Mouse (Mus musculus) embryonic facial prominence, embryonic 14.5 days (tissue): ENCODE measurements around the gene Olfr1036. TPM values are rescaled to one million over a fixed set of nuclear protein-coding genes. Genes with fewer than 3 reads are reported as not detected.
"Not testable (repeated sequence)": the region's sequence is repeated elsewhere in the genome, so short reads cannot be mapped to it uniquely, and the experiment has no call there.

ENCODE experiments used
- ATAC-seq: fragments of 200-750 bp; cut with Nextera tagmentation; 2 replicates; pipeline ENCODE4 v1.8.0; 2017; ENCODE audit warnings: low read depth, moderate number of reproducible peaks, moderate TSS enrichment
- DNase-seq: peaks from one replicate; pipeline ENCODE4 v3.0.0-alpha.2; 2015; ENCODE audit warnings: low spot score
- H3K27ac ChIP-seq: fragments of 300-500 bp; sonication (generic); replicated peaks from 2 replicates; pipeline ENCODE4 v1.5.1; 2014; ENCODE audit warnings: low read depth, mild to moderate bottlenecking, low read length, moderate library complexity
- H3K27me3 ChIP-seq: fragments of 300-500 bp; sonication (generic); replicated peaks from 2 replicates; pipeline ENCODE4 v1.6.1; 2014; ENCODE audit warnings: low read length; ENCODE audit not compliant: control insufficient read depth, insufficient read depth
- H3K36me3 ChIP-seq: fragments of 300-500 bp; sonication (generic); 2 replicates; pipeline ENCODE4 v1.6.1; 2014; ENCODE audit warnings: low read length, mixed read lengths; ENCODE audit not compliant: control insufficient read depth, insufficient read depth
- H3K4me1 ChIP-seq: fragments of 300-500 bp; sonication (generic); 2 replicates; pipeline ENCODE4 v1.6.1; 2014; ENCODE audit warnings: antibody characterized with exemption, low read length; ENCODE audit not compliant: control insufficient read depth, insufficient read depth
- H3K4me2 ChIP-seq: fragments of 300-500 bp; sonication (generic); 2 replicates; pipeline ENCODE4 v1.6.1; 2014; ENCODE audit warnings: low read depth, mild to moderate bottlenecking, low read length, moderate library complexity, mixed read lengths
- H3K4me3 ChIP-seq: fragments of 300-500 bp; sonication (generic); 2 replicates; pipeline ENCODE4 v1.5.1; 2014; ENCODE audit warnings: low read depth, mild to moderate bottlenecking, low read length
- H3K9ac ChIP-seq: fragments of 300-500 bp; sonication (generic); 2 replicates; pipeline ENCODE4 v1.6.1; 2014; ENCODE audit warnings: low read depth, mild to moderate bottlenecking, low read length, moderate library complexity, mixed read lengths
- H3K9me3 ChIP-seq: fragments of 300-500 bp; sonication (generic); 2 replicates; pipeline ENCODE4 v1.6.1; 2016; ENCODE audit warnings: low read length; ENCODE audit not compliant: control insufficient read depth
- WGBS: fragments of 180-500 bp; shearing (Covaris S2); extraction: QIAGEN DNeasy Blood & Tissue Kit; methylation state at CpG from one replicate; pipeline ENCODE4 v1.1.7; 2014; 5-methylcytosine and 5-hydroxymethylcytosine counted together
- polyA plus RNA-seq: library from polyadenylated mRNA; unstranded; fragments of >200 nt; fragmentation: Nextera tagmentation; extraction: Ambion mirVana; gene quantifications from 2 replicates; pipeline ENCODE4 v1.2.1, GENCODE M21; 2014

Olfr1036 gene
- polyA plus RNA-seq: not detected in 2 replicates

DNA sequence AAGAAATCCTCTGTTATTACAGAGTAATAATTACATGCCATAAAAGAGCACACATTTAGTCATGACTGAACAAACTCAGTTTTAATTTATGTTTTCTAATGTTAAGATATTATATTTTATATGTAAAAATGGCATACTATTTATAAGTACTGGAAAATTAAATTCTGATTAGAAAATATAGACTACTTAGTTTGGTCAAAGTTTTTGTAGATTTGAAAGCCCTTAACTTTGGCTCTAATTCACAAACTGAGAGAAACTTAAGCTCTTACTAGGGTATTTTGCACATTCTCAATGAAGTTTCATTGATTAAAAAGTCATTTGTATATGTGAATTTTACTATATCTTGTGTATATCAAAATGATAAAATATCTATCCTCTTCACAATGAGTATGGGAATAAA, at the start of gene Olfr1036:
TSS of gene Olfr1036 (plus strand) at position 301 of the 400 bp plus-strand sequence.
- H3K9ac ChIP-seq, H3K4me1 ChIP-seq, H3K4me3 ChIP-seq: not testable (repeated sequence)

DNA sequence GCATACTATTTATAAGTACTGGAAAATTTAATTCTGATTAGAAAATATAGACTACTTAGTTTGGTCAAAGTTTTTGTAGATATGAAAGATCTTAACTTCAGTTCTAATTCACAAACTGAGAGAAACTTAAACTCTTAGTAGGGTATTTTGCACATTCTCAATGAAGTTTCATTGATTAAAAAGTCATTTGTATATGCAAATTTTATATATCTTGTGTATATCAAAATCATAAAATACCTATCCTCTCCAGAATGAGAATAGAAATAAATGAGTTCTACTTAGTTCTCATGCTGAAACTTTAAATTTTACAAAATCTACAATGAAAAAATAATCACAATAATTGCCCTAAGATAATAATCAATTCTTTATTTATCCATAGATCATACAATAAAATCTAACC, 28.2 kb upstream of the Olfr1036 start, which contains the start of gene Olfr1034:
TSS of gene Olfr1034 (plus strand) at position 301 of the 400 bp plus-strand sequence.
- H3K27ac ChIP-seq: no peak within 1 kb of the TSS
- H3K27me3 ChIP-seq: no peaks in the 10 kb centered on the region
- H3K4me3 ChIP-seq: no peak within 1 kb of the TSS
- no peak for ATAC-seq
- no peaks in the 10 kb centered on the region for H3K36me3 ChIP-seq
- H3K9ac ChIP-seq: no peak within 1 kb of the TSS
- H3K4me2 ChIP-seq: no peak within 1 kb of the TSS
- no peaks in the 10 kb centered on the region for H3K9me3 ChIP-seq
- DNase-seq: no peak
- H3K4me1 ChIP-seq: no peaks in the 10 kb centered on the region

More for the DNA sequence above, at the start of gene Olfr1036:
- DNase-seq, H3K27me3 ChIP-seq, H3K4me2 ChIP-seq, H3K36me3 ChIP-seq, H3K27ac ChIP-seq, H3K9me3 ChIP-seq, ATAC-seq: not testable (repeated sequence)

- not testable (repeated sequence) for ATAC-seq, H3K4me3 ChIP-seq, DNase-seq
Observed at GRCm38 (mm10) chr2:86050777-86051176, 23.0 kb upstream of the Olfr1036 start.

DNA sequence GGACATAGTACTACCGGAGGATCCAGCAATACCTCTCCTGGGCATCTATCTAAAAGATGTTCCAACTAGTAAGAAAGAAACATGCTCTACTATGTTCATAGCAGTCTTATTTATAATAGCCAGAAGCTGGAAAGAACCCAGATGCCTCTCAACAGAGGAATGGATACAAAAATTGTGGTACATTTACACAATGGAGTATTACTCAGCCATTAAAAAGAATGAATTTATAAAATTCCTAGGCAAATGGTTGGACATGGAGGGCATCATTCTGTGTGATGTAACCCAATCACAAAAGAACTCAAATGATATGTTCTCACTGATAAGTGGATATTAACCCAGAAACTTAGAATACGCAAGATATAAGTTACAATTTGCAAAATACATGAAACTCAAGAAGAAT, 10.0 kb upstream of the Olfr1036 start:
- H3K27ac ChIP-seq, H3K9me3 ChIP-seq, H3K36me3 ChIP-seq, H3K4me1 ChIP-seq, H3K9ac ChIP-seq, H3K27me3 ChIP-seq, H3K4me3 ChIP-seq, DNase-seq, H3K4me2 ChIP-seq, ATAC-seq: not testable (repeated sequence)
- WGBS: 98% methylated on average over 2 of the region's 2 CpGs

More at GRCm38 (mm10) chr2:86050777-86051176, 23.0 kb upstream of the Olfr1036 start:
- H3K4me1 ChIP-seq, H3K4me2 ChIP-seq, H3K9ac ChIP-seq, H3K27me3 ChIP-seq, H3K9me3 ChIP-seq, H3K27ac ChIP-seq, H3K36me3 ChIP-seq: not testable (repeated sequence)

GRCm38 (mm10) chr2:86070189-86070588, 3.6 kb upstream of the Olfr1036 start:
- no peak for DNase-seq
- no peaks in the 10 kb centered on the region for H3K4me1 ChIP-seq
- no peak overlapping the region for H3K27ac ChIP-seq
- H3K4me3 ChIP-seq: no peak overlapping the region
- no peak for ATAC-seq
- H3K36me3 ChIP-seq: no peaks in the 10 kb centered on the region
- H3K4me2 ChIP-seq: no peak overlapping the region
- WGBS: 93% methylated on average over 8 of the region's 8 CpGs
- H3K9ac ChIP-seq: no peak overlapping the region
- H3K27me3 ChIP-seq: no peaks in the 10 kb centered on the region
- H3K9me3 ChIP-seq: no peaks in the 10 kb centered on the region

DNA sequence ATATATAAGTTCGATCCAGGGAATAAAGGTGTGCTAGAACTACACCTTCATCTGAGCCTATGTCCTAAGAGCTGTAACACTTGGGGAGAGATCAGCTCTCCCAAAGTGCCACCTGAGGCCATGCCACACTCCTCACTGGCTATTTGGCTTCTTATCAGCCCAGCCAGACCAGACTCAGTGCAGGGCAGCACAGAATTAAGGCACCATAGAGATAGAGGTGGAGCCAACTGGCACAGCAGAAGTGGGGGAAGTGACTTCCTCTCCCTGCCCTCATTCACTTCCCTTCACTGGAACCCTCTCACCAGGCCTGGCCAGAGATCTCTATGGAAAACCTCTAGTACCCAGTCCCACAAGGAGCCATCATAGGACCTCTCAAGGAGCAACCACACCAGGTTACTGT, 6.7 kb downstream of the Olfr1036 start:
- not testable (repeated sequence) for ATAC-seq, H3K27ac ChIP-seq, DNase-seq, H3K4me2 ChIP-seq, H3K36me3 ChIP-seq, H3K4me3 ChIP-seq, H3K9ac ChIP-seq, H3K4me1 ChIP-seq, H3K27me3 ChIP-seq, H3K9me3 ChIP-seq
- WGBS: 100% methylated on average over 1 of the region's 1 CpGs

- no peak within 1 kb of the TSS for H3K4me2 ChIP-seq
- H3K36me3 ChIP-seq: no peaks in the 10 kb centered on the region
- no peak for DNase-seq
- H3K4me3 ChIP-seq: no peak within 1 kb of the TSS
- ATAC-seq: no peak
- H3K9ac ChIP-seq: no peak within 1 kb of the TSS
- H3K4me1 ChIP-seq: no peaks in the 10 kb centered on the region
- no peaks in the 10 kb centered on the region for H3K9me3 ChIP-seq
- H3K27ac ChIP-seq: no peak within 1 kb of the TSS
- no peaks in the 10 kb centered on the region for H3K27me3 ChIP-seq
- 90% methylated on average over 2 of the region's 2 CpGs for WGBS
Observed at GRCm38 (mm10) chr2:86087285-86087684, 13.5 kb downstream of the Olfr1036 start, which contains the start of gene Olfr1037. Gene Olfr1037 (minus strand): TSS chr2:86087385.

Other genes starting within 250 kb of the Olfr1036 start
- gene Olfr1019, start 228.5 kb upstream of the Olfr1036 start, polyA plus RNA-seq: not detected in 2 replicates
- gene Olfr1020, start 227.0 kb upstream of the Olfr1036 start, polyA plus RNA-seq: not detected in 2 replicates
- not detected in 2 replicates for gene Olfr1022, start 205.4 kb upstream of the Olfr1036 start, polyA plus RNA-seq
- gene Olfr1023, start 188.4 kb upstream of the Olfr1036 start, polyA plus RNA-seq: not detected in 2 replicates
- gene Olfr1024, start 168.9 kb upstream of the Olfr1036 start, polyA plus RNA-seq: not detected in 2 replicates
- gene Olfr1025-ps1, start 158.8 kb upstream of the Olfr1036 start, polyA plus RNA-seq: 0.14 and 0.50 TPM in 2 replicates
- gene Olfr1026, start 152.4 kb upstream of the Olfr1036 start, polyA plus RNA-seq: 0.13 TPM in 1 of 2 replicates, not detected in the other
- not detected in 2 replicates for gene Olfr1028, start 123.6 kb upstream of the Olfr1036 start, polyA plus RNA-seq
- gene Olfr1029, start 100.1 kb upstream of the Olfr1036 start, polyA plus RNA-seq: not detected in 2 replicates
- 0.07 TPM in 1 of 2 replicates, not detected in the other for gene Olfr1030, start 94.7 kb upstream of the Olfr1036 start, polyA plus RNA-seq
- 0.22 TPM in 1 of 2 replicates, not detected in the other for gene Olfr1031, start 83.7 kb upstream of the Olfr1036 start, polyA plus RNA-seq
- gene Olfr1032, start 68.5 kb upstream of the Olfr1036 start, polyA plus RNA-seq: not detected in 2 replicates
- gene Olfr1033, start 53.4 kb upstream of the Olfr1036 start, polyA plus RNA-seq: 1.6 and 2.2 TPM in 2 replicates
- gene Olfr1034, start 28.1 kb upstream of the Olfr1036 start, polyA plus RNA-seq: 0.04 TPM in 2 replicates
- not detected in 2 replicates for gene Olfr1037, start 13.4 kb downstream of the Olfr1036 start, polyA plus RNA-seq
- gene Olfr1039, start 61.9 kb downstream of the Olfr1036 start, polyA plus RNA-seq: not detected in 2 replicates
- gene Olfr1040, start 72.7 kb downstream of the Olfr1036 start, polyA plus RNA-seq: not detected in 2 replicates
- gene Olfr1042, start 87.8 kb downstream of the Olfr1036 start, polyA plus RNA-seq: not detected in 2 replicates
- gene Olfr1043, start 93.5 kb downstream of the Olfr1036 start, polyA plus RNA-seq: not detected in 2 replicates
- 0.09 TPM in 1 of 2 replicates, not detected in the other for gene Olfr1044, start 103.8 kb downstream of the Olfr1036 start, polyA plus RNA-seq
- not detected in 2 replicates for gene Olfr52, start 111.7 kb downstream of the Olfr1036 start, polyA plus RNA-seq
- not detected in 2 replicates for gene Olfr1045, start 129.0 kb downstream of the Olfr1036 start, polyA plus RNA-seq
- not detected in 2 replicates for gene Olfr1046, start 145.3 kb downstream of the Olfr1036 start, polyA plus RNA-seq
- not detected in 2 replicates for gene Olfr1047, start 157.4 kb downstream of the Olfr1036 start, polyA plus RNA-seq
- gene Olfr1048, start 166.3 kb downstream of the Olfr1036 start, polyA plus RNA-seq: 0.29 TPM in 1 of 2 replicates, not detected in the other
- gene Olfr1049, start 184.3 kb downstream of the Olfr1036 start, polyA plus RNA-seq: not detected in 2 replicates
- not detected in 2 replicates for gene Olfr1051, start 205.1 kb downstream of the Olfr1036 start, polyA plus RNA-seq
- gene Olfr1052, start 218.5 kb downstream of the Olfr1036 start, polyA plus RNA-seq: 0.11 TPM in 1 of 2 replicates, not detected in the other
- not detected in 2 replicates for gene Olfr1053, start 241.3 kb downstream of the Olfr1036 start, polyA plus RNA-seq